Mouse (Mus musculus) heart, adult 2 months (tissue): ENCODE measurements around the gene Morn3.

Source experiments
- CTCF ChIP-seq: fragments of 200-600 bp; IDR thresholded peaks from 2 replicates; pipeline ENCODE4 v1.8.1; 2022; ENCODE audit warnings: antibody characterized with exemption, mild to moderate bottlenecking, moderate library complexity
- EP300 ChIP-seq: fragments of 200-500 bp; IDR thresholded peaks from 2 replicates; pipeline ENCODE4 v1.6.1; 2011; ENCODE audit warnings: low read depth, low read length, control low read depth; ENCODE audit not compliant: insufficient read depth
- POLR2A ChIP-seq: fragments of 200-500 bp; IDR thresholded peaks from 2 replicates; pipeline ENCODE4 v1.6.1; 2011; ENCODE audit warnings: mild to moderate bottlenecking, low read depth, low read length, control low read depth; ENCODE audit not compliant: insufficient read depth

- TF ChIP-seq CTCF = peak; percentile 15; the same call in 1 of the 2 replicates
- 0 out of 2 replicates have a peak, but pooled peaks have one; percentile 38 for TF ChIP-seq POLR2A
- no peak for TF ChIP-seq EP300
Measured at GRCm38 (mm10) chr5:122988021-122988751, 58.6 kb downstream of the Morn3 start.
